Mouse (Mus musculus) heart, postnatal 0 days (tissue): ENCODE data around the gene Gck. TPM values are rescaled to one million over a fixed set of nuclear protein-coding genes. Genes with fewer than 3 reads are reported as not detected.

Experiments
- ATAC-seq: fragments of 200-750 bp; cut with Nextera tagmentation; 2 replicates; pipeline ENCODE4 v1.8.0; 2017; ENCODE audit warnings: low read depth, moderate number of reproducible peaks, moderate library complexity; ENCODE audit not compliant: insufficient read depth
- DNase-seq: peaks from one replicate; pipeline ENCODE4 v3.0.0-alpha.2; 2016; ENCODE audit warnings: low spot score
- H3K27ac ChIP-seq: fragments of 300-500 bp; sonication (generic); 2 replicates; pipeline ENCODE4 v1.5.1; 2014; ENCODE audit warnings: low read depth, mild to moderate bottlenecking
- H3K27me3 ChIP-seq: fragments of 300-500 bp; sonication (generic); 2 replicates; pipeline ENCODE4 v1.6.1; 2014; ENCODE audit warnings: low read length, mixed read lengths; ENCODE audit not compliant: control insufficient read depth, insufficient read depth
- H3K36me3 ChIP-seq: fragments of 300-500 bp; sonication (generic); replicated peaks from 2 replicates; pipeline ENCODE4 v1.6.1; 2014; ENCODE audit warnings: low read length, mixed read lengths; ENCODE audit not compliant: control insufficient read depth, insufficient read depth
- H3K4me1 ChIP-seq: fragments of 300-500 bp; sonication (generic); 2 replicates; pipeline ENCODE4 v1.6.1; 2014; ENCODE audit warnings: antibody characterized with exemption; ENCODE audit not compliant: control insufficient read depth, insufficient read depth
- H3K4me2 ChIP-seq: fragments of 300-500 bp; sonication (generic); 2 replicates; pipeline ENCODE4 v1.6.1; 2014; ENCODE audit warnings: low read depth, mild to moderate bottlenecking, low read length, moderate library complexity
- H3K4me3 ChIP-seq: fragments of 300-500 bp; sonication (generic); 2 replicates; pipeline ENCODE4 v1.5.1; 2014; ENCODE audit warnings: low read depth, low read length
- H3K9ac ChIP-seq: fragments of 300-500 bp; sonication (generic); replicated peaks from 2 replicates; pipeline ENCODE4 v1.6.1; 2014; ENCODE audit warnings: low read depth, low read length, mixed read lengths
- H3K9me3 ChIP-seq: fragments of 300-500 bp; sonication (generic); replicated peaks from 2 replicates; pipeline ENCODE4 v1.6.1; 2016; ENCODE audit warnings: low read length; ENCODE audit not compliant: control insufficient read depth
- CTCF ChIP-seq: IDR thresholded peaks from 2 replicates; pipeline ENCODE4 v1.5.1; 2016; ENCODE audit warnings: antibody characterized with exemption, control low read depth, low read depth
- EP300 ChIP-seq: IDR thresholded peaks from 2 replicates; pipeline ENCODE4 v1.6.1; 2016; ENCODE audit warnings: antibody characterized with exemption, low read depth
- WGBS: fragments of 180-500 bp; shearing (Covaris S2); extraction: QIAGEN DNeasy Blood & Tissue Kit; methylation state at CpG from one replicate; pipeline ENCODE4 v1.1.7; 2014; 5-methylcytosine and 5-hydroxymethylcytosine counted together
- polyA plus RNA-seq: library from polyadenylated mRNA; unstranded; fragments of >200 nt; fragmentation: Nextera tagmentation; extraction: Ambion mirVana; gene quantifications from 2 replicates; pipeline ENCODE4 v1.2.1, GENCODE M21; 2015
- total RNA-seq: library from RNA; depleted of rRNA; stranded (reverse); fragments of >200 nt; gene quantifications from 2 replicates; pipeline ENCODE4 v1.2.3, GENCODE M21; 2014; ENCODE audit warnings: low replicate concordance

The Gck gene
- total and polyA plus RNA-seq, 2 experiments from 2014 or later = 0.71 TPM; not detected in 1

- H3K36me3 ChIP-seq = no peaks in the 10 kb centered on the region
- no peak overlapping the region for H3K27ac ChIP-seq
- DNase-seq = no peak
- H3K27me3 ChIP-seq = 0 out of 2 replicates have a peak, but pooled peaks cover 7% of the 10 kb centered on the region
- no peak overlapping the region for H3K4me3 ChIP-seq
- H3K4me2 ChIP-seq = peak overlapping the region; percentile 50
- 38% methylated on average over 6 of the region's 6 CpGs for WGBS
- no peak for TF ChIP-seq CTCF
- no peak for TF ChIP-seq EP300
- H3K9ac ChIP-seq = no peak overlapping the region
- no peaks in the 10 kb centered on the region for H3K9me3 ChIP-seq
- peaks cover 8% of the 10 kb centered on the region for H3K4me1 ChIP-seq
- no peak for ATAC-seq
Observed at GRCm38 (mm10) chr11:5902390-5902789, 47.5 kb downstream of the Gck start.

GRCm38 (mm10) chr11:5901950-5902349 is 47.9 kb downstream of the Gck start:
- no peak for DNase-seq
- H3K27ac ChIP-seq = no peak overlapping the region
- 0 out of 2 replicates have a peak, but pooled peaks cover 7% of the 10 kb centered on the region for H3K27me3 ChIP-seq
- H3K9ac ChIP-seq = no peak overlapping the region
- H3K4me2 ChIP-seq = peak overlapping the region; percentile 50
- H3K4me1 ChIP-seq = peaks cover 12% of the 10 kb centered on the region
- 6% methylated on average over 32 of the region's 32 CpGs for WGBS
- peak; percentile 62 for ATAC-seq
- H3K36me3 ChIP-seq = no peaks in the 10 kb centered on the region
- H3K4me3 ChIP-seq = peak overlapping the region; percentile 18
- TF ChIP-seq CTCF (no peak), EP300 (no peak)
- no peaks in the 10 kb centered on the region for H3K9me3 ChIP-seq

- H3K4me1 ChIP-seq = peaks cover 13% of the 10 kb centered on the region
- 0 out of 2 replicates have a peak, but pooled peaks cover 7% of the 10 kb centered on the region for H3K27me3 ChIP-seq
- DNase-seq (no peak), ATAC-seq (no peak)
- no peaks in the 10 kb centered on the region for H3K36me3 ChIP-seq
- WGBS = 35% methylated on average over 3 of the region's 3 CpGs
- TF ChIP-seq EP300 = no peak
- no peak for TF ChIP-seq CTCF
- H3K9me3 ChIP-seq = no peaks in the 10 kb centered on the region
- no peak overlapping the region for H3K27ac ChIP-seq
- no peak overlapping the region for H3K4me3 ChIP-seq
- no peak overlapping the region for H3K9ac ChIP-seq
- peak overlapping the region; percentile 50 for H3K4me2 ChIP-seq
Observed at GRCm38 (mm10) chr11:5901320-5901719, 48.6 kb downstream of the Gck start.

GRCm38 (mm10) chr11:5899286-5899685 is 50.6 kb downstream of the Gck start:
- no peak overlapping the region for H3K9ac ChIP-seq
- no peak overlapping the region for H3K4me2 ChIP-seq
- H3K27ac ChIP-seq = no peak overlapping the region
- no peak overlapping the region for H3K4me3 ChIP-seq
- no peak for TF ChIP-seq CTCF
- TF ChIP-seq EP300 = no peak
- DNase-seq = no peak
- H3K36me3 ChIP-seq = no peaks in the 10 kb centered on the region
- 0 out of 2 replicates have a peak, but pooled peaks cover 7% of the 10 kb centered on the region for H3K27me3 ChIP-seq
- peaks cover 13% of the 10 kb centered on the region for H3K4me1 ChIP-seq
- no peaks in the 10 kb centered on the region for H3K9me3 ChIP-seq
- ATAC-seq = no peak
- WGBS = 91% methylated on average over 10 of the region's 10 CpGs

GRCm38 (mm10) chr11:5898531-5898930 is 51.4 kb downstream of the Gck start, which contains the start of gene Myl7:
Myl7 (minus strand) TSS chr11:5898782.
- Histone ChIP-seq H3K27me3 (0 out of 2 replicates have a peak, but pooled peaks cover 7% of the 10 kb centered on the region), H3K4me2 (peak within 1 kb of the TSS; percentile 47), H3K9ac (peak within 1 kb of the TSS; percentile 33; the same call in 1 of the 2 replicates), H3K27ac (peak within 1 kb of the TSS; percentile 49), H3K4me1 (peaks cover 13% of the 10 kb centered on the region), H3K36me3 (no peaks in the 10 kb centered on the region), H3K4me3 (peak within 1 kb of the TSS; percentile 28), H3K9me3 (no peaks in the 10 kb centered on the region)
- ATAC-seq = no peak; the same call in 1 of the 2 replicates
- TF ChIP-seq EP300 = no peak
- 28% methylated on average over 5 of the region's 5 CpGs for WGBS
- DNase-seq = no peak

GRCm38 (mm10) chr11:5897839-5898238 is 52.0 kb downstream of the Gck start:
- Histone ChIP-seq H3K36me3 (no peaks in the 10 kb centered on the region), H3K27ac (peak overlapping the region; percentile 49)
- TF ChIP-seq CTCF (no peak), EP300 (no peak)

More at GRCm38 (mm10) chr11:5897839-5898238, 52.0 kb downstream of the Gck start:
- 18% methylated on average over 10 of the region's 10 CpGs for WGBS
- 0 out of 2 replicates have a peak, but pooled peaks cover 7% of the 10 kb centered on the region for H3K27me3 ChIP-seq
- H3K9me3 ChIP-seq = no peaks in the 10 kb centered on the region
- H3K4me3 ChIP-seq = peak overlapping the region; percentile 28
- ATAC-seq = peak; percentile 29
- H3K4me2 ChIP-seq = peak overlapping the region; percentile 47
- peak overlapping the region; percentile 33; the same call in 1 of the 2 replicates for H3K9ac ChIP-seq
- DNase-seq = no peak
- peaks cover 20% of the 10 kb centered on the region for H3K4me1 ChIP-seq
